Mouse (Mus musculus): ENCODE results near the gene Il18.
"Not testable (repeated sequence)": the region's sequence is repeated elsewhere in the genome, so short reads cannot be mapped to it uniquely, and the experiment has no call there.

Gene Il18

DNA sequence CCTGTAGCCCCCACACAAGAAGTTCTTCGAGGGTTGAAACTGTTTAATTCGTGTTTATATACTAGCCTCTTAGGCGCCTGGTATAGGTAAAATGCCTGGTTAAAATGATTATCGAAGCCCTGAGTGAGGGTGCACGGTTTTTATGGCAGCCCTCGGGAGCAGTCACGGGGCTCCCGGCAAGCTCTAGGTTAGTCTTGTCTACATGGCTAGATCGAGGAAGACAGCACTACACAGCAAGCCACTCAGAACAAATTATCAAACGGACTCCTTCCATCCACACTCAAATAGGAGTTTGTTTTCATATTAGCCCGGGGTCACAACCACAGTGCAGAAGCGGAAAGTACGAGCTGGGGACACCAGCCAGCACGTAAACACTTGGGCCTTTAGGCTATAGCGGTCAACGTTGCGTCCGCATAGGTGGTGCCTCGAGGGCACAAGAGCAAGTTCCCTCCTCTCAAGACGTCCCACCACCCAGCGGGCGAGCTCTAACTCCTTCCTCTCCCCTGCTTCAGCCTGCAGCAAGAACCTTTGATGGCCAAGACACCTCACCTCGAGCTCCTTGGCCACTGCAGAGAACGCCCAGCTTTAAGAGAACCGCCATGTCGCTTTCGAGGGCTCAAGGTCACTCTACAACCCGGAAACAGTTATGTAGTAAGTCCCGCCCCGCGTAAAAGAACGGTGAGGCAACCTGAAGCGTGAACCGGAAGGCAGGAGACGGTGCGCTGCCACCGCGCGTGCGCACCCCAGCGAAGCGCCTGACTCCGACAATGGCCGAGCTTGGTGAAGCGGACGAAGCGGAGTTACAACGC lies 48.8 kb downstream of the Il18 start, which contains the start of the genes Sdhd and Timm8b:
Gene Sdhd (minus strand): TSS at position 624 of the 809 bp plus-strand sequence.
Gene Timm8b (plus strand): TSS at position 722 of the 809 bp plus-strand sequence.
- DNase-seq (ENCODE audit: low read depth, low spot score), result peak; percentile 95

DNA sequence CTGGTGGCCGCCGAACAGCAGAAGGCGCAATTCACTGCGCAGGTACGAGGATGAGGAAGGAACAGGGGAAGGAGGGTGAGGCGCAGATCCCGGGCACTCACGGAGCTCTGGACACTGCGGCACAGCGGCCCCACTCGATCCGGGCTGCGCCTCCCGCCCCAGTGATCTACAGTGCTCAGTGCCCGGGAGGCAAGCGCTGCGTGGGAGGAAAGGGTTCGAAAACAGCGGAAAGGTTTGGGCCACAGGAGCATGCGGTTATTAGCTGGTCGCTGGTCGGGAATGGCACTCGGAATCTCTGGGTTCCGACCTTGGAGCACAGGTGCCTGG lies 49.3 kb downstream of the Il18 start:
- DNase-seq (ENCODE audit: low read depth, low spot score), result no peak

DNA sequence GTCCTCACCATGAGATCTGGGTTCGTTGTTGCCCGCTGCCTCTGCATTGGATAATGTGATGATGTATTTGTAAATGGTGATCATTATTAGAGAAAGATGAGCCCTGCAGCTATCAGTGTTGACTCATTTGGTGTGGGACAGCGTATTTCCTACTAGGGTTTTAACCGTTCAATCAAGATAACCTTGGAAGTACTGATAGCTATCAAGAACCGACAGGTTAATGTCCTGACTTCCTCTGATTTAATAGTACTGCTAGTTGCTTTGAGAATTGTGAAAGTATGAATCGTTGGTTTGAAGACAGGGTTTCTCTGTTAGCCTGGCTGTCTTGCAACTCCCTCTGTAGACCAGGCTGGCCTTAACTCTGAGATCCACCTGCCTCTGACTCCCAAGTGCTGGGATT lies 49.7 kb downstream of the Il18 start:
- no peak for DNase-seq (ENCODE audit: low read depth, low spot score)

DNA sequence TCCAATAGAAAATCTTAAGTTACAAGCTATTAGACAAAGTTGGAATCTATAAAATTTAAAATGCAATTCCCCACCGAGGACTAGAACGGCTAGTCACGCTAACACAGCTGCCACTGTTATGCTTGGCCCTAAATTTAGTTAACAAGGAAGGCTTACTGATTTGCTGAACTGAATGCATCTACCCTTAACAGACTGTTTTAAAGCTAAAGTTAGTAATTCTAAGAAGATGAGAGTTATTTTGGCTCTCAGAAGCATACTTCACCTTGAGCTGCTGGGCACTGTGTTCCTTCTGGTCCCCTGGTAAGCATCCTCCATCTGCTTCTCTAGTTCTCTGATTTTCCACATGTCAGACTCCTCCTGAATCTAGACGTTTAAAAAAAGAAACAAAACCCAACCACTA lies 57.5 kb downstream of the Il18 start:
- DNase-seq (ENCODE audit: low read depth, low spot score), result no peak

DNA sequence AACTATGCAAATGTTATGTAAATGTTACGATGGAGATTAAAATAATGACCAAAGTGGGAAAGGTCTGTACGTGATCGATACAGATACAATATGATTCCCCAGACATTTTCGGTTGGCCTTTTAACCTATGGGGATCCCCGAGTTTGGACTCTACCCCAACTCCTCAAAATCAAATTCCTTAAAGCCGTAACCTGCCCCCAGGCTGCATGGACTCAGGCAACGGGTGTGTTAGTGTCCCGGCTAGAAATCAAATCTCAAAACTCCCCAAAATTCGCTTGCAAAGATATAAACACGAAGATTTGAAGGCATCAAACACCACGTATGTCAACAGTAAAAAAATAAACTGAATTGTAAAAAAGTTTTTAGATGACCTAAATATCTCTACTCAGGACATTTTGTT lies 61.5 kb downstream of the Il18 start:
- no peak for DNase-seq (ENCODE audit: low read depth, low spot score)

DNA sequence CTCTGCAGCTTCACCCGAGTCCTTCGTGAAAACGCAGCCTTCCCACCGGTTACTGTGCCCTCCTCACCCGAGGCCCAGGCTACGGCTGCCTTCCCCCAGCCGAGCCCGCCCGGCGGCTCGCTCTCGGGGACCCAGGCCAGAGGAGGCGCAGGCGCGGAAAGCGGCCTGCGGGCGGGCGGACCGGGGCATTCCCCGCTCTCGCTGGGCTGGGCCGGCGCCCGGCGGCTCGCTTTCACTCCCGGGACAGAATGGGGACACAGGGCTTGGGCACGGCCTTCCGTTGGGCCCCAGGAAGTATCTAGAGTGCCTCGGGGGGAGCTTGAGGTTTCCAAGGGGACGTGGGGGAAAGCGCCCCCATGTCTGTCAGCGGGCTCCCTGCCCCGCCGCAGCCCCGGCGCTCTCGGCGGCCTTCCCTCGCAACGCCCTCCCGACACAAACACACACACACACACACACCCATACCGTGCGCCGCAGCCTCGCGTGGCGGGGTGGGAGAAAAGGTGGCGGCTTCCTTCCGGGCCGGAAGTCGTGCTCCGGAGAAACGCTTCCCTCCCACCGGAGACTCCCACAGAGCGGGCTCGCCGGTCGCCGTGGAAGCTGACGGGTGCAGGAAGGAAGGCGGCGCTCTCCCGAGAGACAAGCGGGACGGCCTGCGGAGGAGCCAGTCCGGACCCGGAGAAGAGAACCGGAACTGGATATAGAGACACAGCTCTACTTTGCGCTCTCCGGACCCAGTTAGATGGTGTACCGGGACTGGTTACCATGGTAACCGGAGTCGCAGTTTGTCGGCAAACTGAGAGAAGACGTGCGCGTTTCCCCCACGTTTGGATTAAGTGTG lies 62.4 kb downstream of the Il18 start, which contains the start of the genes Pih1d2 and Nkapd1:
Gene Pih1d2 (plus strand): TSS at position 556 of the 838 bp plus-strand sequence.
Gene Nkapd1 (minus strand): TSS at position 699 of the 838 bp plus-strand sequence.
- peak; percentile 88 for DNase-seq (ENCODE audit: low read depth, low spot score)

DNA sequence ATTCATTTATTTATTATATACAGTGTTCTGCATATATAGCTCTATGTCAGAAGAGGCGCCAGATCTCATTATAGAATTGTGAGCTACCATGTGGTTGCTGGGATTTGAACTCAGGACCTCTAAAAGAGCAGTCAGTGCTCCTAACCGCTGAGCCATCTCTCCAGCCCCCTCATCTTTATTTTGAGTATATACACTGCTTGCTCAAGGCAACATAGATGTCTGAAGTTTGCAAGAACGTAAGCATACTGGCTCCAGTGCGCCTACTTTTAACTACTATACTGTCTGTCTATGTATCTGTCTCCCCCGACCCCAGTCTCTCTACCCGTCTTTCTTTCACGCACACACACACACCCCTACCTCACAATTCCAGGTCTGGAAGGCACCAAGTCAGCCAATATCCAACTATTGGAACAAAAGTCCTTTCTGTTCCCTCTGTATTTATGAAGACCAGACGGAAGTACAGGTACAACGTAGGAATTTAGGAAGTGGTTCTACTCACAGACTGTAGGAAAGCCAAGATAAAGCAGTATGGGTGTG lies 63.2 kb downstream of the Il18 start:
- no peak for DNase-seq (ENCODE audit: low read depth, low spot score)

DNA sequence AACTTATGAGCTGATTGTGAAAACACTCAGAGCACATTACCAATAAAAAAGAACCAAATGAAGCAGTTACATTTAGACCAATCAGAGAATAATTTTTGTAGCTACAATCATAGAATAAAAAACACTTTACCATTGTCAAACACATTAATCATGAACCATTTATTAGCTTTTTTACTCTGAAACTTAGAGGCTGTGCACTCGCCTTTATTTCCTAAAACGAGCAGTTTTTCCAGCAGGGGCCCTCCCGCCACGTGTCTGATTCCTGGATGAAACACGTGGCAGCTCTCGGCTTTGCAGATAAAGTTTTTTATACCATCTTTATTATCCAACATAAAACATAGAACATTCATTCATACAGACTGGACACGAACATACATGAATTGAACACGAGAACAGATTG lies 76.3 kb downstream of the Il18 start:
- DNase-seq (ENCODE audit: low read depth, low spot score), result not testable (repeated sequence)
